Mouse (Mus musculus) R1 (cell line): Measurements from ENCODE around the gene Guk1.
"Not testable (repeated sequence)": the region's sequence is repeated elsewhere in the genome, so short reads cannot be mapped to it uniquely, and the experiment has no call there.

Experiments used
- DNase-seq: peaks from one replicate; pipeline ENCODE4 v3.0.0-alpha.2; 2018; ENCODE audit warnings: low read depth, low spot score

Gene Guk1

DNA sequence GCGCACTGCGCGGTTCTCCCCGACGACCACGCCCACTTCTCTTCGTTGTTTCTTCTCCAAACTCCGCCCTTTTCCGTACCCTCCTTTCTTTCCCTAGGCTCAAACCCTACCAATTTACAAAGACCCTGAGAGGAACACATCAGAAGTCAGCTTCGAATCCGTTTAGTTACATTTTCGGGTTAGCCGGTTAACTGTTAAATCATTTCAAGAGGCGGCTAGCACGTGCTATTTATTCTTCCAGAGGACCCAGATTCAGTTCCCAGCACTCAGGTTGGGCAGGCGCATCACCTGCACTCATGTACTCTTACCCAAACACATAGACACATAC lies at the start of gene Guk1:
Gene Guk1, minus strand, starts transcription at position 154 of the 328 bp plus-strand sequence.
- DNase-seq = no peak

DNA sequence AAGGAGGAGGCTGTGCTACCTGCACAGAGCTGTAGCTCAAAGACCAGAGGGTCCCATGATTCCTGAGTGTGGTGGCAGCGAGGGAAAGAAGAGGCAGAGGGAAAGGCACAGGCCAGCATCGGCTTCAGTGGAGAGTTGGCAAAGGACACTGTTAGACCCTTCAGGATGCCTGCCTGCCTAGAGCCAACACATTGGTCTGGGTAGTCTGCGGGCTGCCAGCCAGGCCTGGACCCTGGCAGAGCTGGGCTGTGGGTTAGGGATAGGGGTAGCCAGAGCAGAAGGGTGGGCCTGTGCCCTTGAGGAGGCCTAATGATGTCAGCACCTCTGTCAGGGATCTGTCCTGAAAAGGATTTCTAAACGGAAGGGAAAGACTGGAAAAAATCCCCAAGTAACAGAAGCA lies 47.8 kb upstream of the Guk1 start:
- DNase-seq = no peak

DNA sequence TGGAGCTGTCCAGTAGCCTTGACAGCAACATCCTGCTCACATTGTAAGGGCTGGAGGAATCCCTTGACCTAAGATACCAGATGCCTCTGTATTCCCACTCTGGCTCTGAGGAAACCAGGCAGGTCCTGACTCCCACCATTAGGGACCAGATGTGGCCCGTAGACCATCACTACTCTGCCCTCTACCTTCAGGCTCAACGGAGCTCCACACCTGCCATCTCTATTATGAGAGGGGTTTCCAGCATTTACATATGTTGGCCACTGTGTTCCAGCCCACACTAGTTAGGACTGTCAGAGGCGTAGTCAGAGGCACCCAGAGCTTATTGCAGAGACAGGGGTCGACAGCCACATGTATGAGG lies 47.4 kb upstream of the Guk1 start:
- no peak for DNase-seq

- peak; percentile 33 for DNase-seq
These were observed 46.8 kb upstream of the Guk1 start for GRCm38 (mm10) chr11:59238525-59239427.

DNA sequence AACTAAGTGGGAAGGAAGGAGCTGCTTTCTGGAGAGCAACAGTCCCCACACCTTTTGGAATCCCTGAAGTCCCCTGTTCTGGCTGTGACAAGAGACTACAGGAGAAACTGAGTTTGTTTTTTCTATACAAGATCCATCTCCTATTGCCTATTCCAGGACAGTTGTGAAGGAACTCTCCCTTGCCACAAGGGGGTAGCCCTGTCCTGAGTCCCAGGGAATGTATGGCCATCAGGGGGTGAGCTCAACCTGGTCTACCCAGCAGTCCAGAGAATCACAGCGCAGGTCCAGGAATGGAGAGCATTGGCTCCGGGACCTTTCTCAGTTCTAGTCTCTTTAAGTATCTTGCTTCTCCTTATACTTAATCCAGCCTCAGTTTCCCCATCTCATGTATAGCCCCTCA lies 40.8 kb upstream of the Guk1 start:
- DNase-seq = peak; percentile 23

- peak; percentile 81 for DNase-seq
These were observed 38.2 kb upstream of the Guk1 start for GRCm38 (mm10) chr11:59230144-59230760.

DNA sequence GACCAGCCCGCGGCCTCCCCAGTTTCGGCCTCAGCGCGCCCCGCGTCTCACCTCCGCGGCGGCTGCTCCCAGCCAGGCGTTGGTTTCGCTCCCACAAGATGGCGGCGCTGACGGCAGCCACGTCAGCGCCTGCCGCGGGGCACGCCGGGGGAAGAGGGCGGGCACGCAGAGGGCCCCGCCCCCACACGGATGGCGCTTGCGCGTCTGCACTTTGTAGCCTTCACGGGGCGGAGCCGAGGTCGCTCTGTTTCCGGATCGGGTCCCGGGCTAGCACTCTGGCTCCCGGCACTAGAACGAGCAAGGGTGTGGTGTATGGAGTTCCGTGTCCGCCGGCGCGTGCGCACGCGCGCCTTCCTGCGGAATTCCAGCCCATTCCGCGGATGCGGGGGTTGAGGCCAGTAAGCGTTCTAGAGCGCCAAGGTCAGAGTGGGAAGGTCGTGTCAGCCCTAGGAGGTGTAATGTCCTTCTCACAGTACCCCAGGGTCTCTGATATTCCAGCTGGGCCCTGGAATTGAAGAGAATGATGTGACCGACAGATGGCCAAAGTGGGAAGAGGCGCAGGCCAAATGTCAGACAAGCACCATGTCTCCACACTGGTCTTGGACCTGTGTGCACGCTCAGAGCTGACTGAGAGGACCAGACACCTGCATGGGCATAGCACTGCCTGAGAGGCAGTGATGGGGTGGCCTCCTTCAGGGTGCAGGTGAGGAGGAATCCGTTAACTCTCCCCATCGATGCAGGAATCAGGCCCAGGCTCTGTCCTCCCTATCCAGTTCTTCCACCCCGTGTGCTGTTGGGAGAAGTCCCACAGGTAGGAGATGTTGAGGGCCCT lies 36.3 kb upstream of the Guk1 start, which contains the start of gene Arf1:
Gene Arf1, minus strand, starts transcription at position 149 of the 832 bp plus-strand sequence.
- DNase-seq = peak; percentile 98

- no peak for DNase-seq
These were observed 35.7 kb upstream of the Guk1 start for GRCm38 (mm10) chr11:59227604-59228121.

- no peak for DNase-seq
These were observed 35.0 kb upstream of the Guk1 start for GRCm38 (mm10) chr11:59226787-59227603.

GRCm38 (mm10) chr11:59226251-59226650 lies 34.2 kb upstream of the Guk1 start:
- DNase-seq = no peak

- DNase-seq = no peak
These were observed 33.2 kb upstream of the Guk1 start for GRCm38 (mm10) chr11:59225167-59225566.

- DNase-seq = no peak
These were observed 32.5 kb upstream of the Guk1 start for GRCm38 (mm10) chr11:59224470-59224869.

- no peak for DNase-seq
These were observed 32.0 kb upstream of the Guk1 start for GRCm38 (mm10) chr11:59224025-59224424.

GRCm38 (mm10) chr11:59222306-59222705 lies 30.3 kb upstream of the Guk1 start:
- no peak for DNase-seq

DNA sequence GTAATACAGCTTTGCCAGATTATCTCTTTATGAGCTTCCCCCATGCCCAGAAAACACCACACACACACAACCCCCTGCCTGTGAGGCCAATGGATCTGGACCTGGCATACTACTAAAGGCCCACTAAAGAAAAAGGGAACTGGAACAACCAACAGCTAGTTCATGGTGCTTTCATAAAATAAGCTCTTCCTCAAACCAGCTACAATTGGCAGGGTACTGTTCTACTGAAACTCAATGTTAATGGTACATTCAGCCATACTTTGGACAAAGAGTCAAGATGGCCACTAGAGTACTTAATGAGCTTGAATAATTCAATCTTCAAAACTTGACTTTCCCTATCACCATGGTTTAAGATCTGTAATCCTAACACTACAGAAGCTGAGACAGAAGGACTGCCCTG lies 29.6 kb upstream of the Guk1 start:
- DNase-seq = no peak

- DNase-seq = peak; percentile 86
These were observed 27.1 kb upstream of the Guk1 start for GRCm38 (mm10) chr11:59219064-59219463.

DNA sequence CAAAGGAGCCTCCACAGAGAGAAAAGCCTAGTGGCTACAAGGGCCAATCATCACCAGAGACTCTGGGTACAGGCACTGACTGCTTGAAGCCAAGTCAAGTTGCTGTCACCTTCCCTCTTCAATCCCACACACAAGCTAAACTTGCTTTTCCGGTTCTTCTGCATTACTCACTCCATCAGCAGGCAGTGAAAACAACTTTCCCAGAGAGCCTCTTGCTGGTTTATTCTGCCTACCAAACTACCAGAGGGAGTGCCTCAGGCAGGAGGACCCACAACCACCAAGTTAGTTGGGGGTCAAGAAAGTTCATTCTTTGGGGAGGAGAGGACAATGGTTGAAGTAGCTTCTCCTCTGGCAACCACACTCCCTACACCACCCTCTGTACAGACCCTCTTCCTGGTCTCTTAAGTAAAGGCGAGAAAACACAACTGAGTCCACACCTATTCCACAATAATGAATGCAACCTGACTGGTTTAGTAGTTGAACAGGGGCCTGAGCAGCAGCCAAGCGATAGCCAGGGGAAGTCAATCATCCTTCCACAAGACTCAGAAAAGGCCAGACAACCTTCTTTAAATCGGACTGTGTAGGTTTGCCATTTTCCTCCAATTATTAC lies 26.5 kb upstream of the Guk1 start:
- DNase-seq = peak; percentile 85

- no peak for DNase-seq
These were observed 24.9 kb upstream of the Guk1 start for GRCm38 (mm10) chr11:59216955-59217354.

GRCm38 (mm10) chr11:59212892-59213494 lies 21.0 kb upstream of the Guk1 start:
- DNase-seq = no peak

DNA sequence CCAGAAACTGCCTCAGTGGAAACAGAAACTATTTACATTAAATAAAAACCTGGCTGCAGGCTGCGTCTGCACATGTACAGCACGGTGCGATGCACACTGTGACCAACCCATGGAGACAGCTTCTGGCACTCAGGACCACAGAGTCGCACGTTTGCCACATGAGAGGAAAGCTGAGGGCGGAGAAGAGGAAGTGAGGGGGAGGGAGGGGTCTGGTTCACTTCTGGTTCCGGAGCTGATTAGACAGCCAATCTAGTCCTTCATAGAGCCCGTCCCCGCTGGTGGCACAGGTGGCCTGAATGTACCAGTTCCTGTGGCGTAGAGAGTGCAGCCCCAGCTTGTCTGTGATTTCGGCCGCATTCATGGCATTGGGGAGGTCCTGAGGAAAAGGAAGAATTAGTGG lies 20.3 kb upstream of the Guk1 start:
- not testable (repeated sequence) for DNase-seq
